Mouse (Mus musculus): ENCODE results near the gene Dock9.

DNA sequence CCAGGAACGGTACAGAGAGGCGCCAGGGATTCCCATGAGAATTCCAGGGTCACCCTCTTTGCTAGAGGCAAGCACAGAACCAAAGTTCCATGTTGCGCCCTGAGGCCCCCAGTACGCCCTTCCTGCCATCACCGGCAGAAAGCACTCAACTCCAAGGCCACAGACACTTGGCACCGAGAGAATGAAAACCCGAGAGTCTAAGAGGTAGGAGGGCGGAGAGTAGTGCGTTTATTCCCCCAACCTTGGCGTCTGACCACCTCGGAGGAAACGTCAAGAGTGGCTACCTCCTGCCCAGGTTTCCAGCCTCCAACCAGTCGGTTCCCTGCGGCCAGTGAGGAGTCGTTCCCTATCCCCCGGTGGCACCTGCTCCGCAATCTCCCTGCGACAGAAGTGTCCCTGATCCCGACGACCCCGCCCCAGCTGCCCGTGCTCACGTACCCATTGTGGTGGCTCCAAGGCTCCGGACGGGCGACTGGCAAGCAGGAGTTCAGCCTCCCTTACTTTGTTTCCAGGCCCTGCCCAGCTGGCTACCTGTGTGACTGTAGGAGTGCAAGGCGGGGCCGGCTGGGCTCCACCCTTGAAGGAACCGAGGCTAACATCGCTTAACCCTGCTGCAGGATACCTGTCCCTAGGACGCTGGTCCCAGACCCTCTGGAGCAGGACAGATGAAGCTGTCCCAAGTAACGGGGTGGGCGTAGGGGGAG is 292.7 kb downstream of the Dock9 start, which contains the start of gene Slc15a1:
- TF ChIP-seq TCF12 (IDR thresholded peaks at IDR 0.05; ENCODE audit: insufficient read depth, poor library complexity, severe bottlenecking) (no peak), POLR2A (IDR thresholded peaks at IDR 0.05; ENCODE audit: insufficient read length, low read depth) (no peak), MYOG (IDR thresholded peaks at IDR 0.05; ENCODE audit: control insufficient read depth in 1 of 3, insufficient read depth in 1 of 3, insufficient read length in 2 of 3, low read depth in 2 of 3) (no peak), E2F4 (IDR thresholded peaks at IDR 0.05; ENCODE audit: insufficient read depth) (no peak), USF1 (IDR thresholded peaks at IDR 0.05; ENCODE audit: low read depth) (no peak), MAX (IDR thresholded peaks at IDR 0.05; ENCODE audit: low read depth) (no peak), POLR2AphosphoS2 (IDR thresholded peaks at IDR 0.05; ENCODE audit: insufficient read length, low read depth) (no peak), MYOD1 (IDR thresholded peaks at IDR 0.05; ENCODE audit: control insufficient read depth in 1 of 3, insufficient read length in 2 of 3, low read depth in 2 of 3) (no peak), TCF3 (IDR thresholded peaks at IDR 0.05; ENCODE audit: insufficient read length, low read depth) (no peak), CEBPB (IDR thresholded peaks at IDR 0.05; ENCODE audit: insufficient read depth, poor library complexity, severe bottlenecking) (no peak)

Measured in myocyte (in vitro differentiated cells).